Mouse (Mus musculus) ES-E14 (cell line): ENCODE results near the gene Otp.

ENCODE experiments used
- HCFC1 ChIP-seq: IDR thresholded peaks from 2 replicates; pipeline ENCODE4 v1.6.1; 2012; ENCODE audit warnings: low read length, inconsistent platforms, borderline replicate concordance; ENCODE audit not compliant: insufficient read depth
- MAFK ChIP-seq: IDR thresholded peaks from 2 replicates; pipeline ENCODE4 v1.6.1; 2014; ENCODE audit warnings: mild to moderate bottlenecking, low read depth, low read length, inconsistent platforms; ENCODE audit not compliant: insufficient read depth
- ZNF384 ChIP-seq: IDR thresholded peaks from 2 replicates; pipeline ENCODE4 v1.6.1; 2012; ENCODE audit warnings: low read depth, low read length, inconsistent platforms

GRCm38 (mm10) chr13:94843236-94843635, 32.2 kb upstream of the Otp start:
- no peak for TF ChIP-seq ZNF384
- no peak for TF ChIP-seq MAFK
- TF ChIP-seq HCFC1: no peak
